Mouse (Mus musculus) cortical plate, adult 2 months (tissue): Measurements from ENCODE around the gene Fcgr4.

Experiments
- CTCF ChIP-seq: fragments of 200-500 bp; IDR thresholded peaks from 2 replicates; pipeline ENCODE4 v1.5.1; 2011; ENCODE audit warnings: mild to moderate bottlenecking, control low read depth, low read length; ENCODE audit not compliant: insufficient read depth; ENCODE audit errors: extremely low read depth
- POLR2A ChIP-seq: fragments of 200-500 bp; IDR thresholded peaks from 2 replicates; pipeline ENCODE4 v1.6.1; 2011; ENCODE audit warnings: mild to moderate bottlenecking, low read length, control low read depth; ENCODE audit not compliant: insufficient read depth; ENCODE audit errors: extremely low read depth

DNA sequence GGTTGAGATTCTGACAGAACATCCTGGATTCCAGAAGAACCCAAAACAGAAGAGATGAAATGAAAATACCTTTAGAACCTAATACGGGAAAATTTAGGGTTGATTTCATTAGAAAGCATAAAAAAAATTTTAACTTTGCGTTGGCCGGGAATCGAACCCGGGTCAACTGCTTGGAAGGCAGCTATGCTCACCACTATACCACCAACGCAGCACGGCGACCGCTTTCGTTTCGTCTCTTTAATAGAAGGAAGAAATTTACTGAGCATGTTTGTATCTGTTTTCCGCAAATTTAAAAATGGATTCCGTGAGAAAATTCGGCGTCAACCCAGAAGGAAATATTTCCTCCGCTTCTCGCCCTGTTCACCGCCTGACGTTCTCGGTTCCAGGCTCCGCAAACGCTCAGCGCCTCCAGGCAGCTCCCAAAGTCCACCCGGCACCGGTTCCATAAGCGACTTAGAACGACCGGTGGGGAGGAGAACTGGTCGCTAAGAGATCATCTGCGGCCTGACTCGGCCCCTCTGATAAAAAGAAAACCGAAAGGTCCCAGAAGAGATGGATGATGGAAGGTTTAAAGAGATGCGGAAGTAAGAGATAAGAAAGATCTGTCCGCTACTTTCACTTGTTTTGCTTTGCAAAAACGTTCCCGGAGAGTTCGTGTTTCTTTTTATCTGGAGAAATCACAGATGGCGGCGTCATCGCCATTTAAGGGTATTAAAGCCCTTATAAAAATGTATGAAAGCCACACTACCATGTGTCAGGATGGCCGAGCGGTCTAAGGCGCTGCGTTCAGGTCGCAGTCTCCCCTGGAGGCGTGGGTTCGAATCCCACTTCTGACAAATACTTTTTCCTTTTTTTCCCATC lies 19.4 kb downstream of the Fcgr4 start:
- TF ChIP-seq POLR2A: no peak
- TF ChIP-seq CTCF: no peak
